ENCODE assay signal across 8 mouse cellular contexts in the genomic region with DNA sequence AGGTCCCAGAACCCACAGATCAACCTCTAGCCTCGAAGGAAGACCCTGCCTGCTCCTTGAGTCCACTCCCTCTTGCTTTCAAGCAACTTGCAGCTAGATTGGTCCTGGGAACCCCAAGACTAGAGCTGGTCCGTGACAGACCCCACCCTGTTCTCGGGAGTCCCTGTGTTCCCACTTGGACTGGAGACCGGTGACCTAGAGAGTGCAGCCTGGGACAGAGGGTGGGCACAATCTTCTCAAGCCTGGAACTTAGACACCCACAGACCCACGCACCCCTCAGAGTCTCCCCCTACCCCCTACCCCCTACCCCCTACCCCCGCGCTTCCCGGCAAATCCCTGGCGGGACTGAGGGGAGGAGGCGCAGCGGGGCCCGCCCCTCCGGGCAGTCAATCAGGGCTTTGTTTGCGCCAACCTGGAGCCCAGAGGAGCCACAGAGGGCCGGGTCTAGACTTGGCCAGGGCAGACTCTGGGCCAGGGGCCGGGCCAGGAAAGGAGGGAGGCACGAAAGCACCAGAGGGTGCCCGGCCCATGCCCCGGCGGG. TPM values are rescaled to one million over a fixed set of nuclear protein-coding genes. Genes with fewer than 3 reads are reported as not detected.
DNase-seq lines count a peak whose midpoint lies in the region; ATAC-seq and TF ChIP-seq lines count a peak whose summit lies in the region.

No protein-coding gene starts in this region.

- no peak for TF ChIP-seq CTCF in cortical plate, adult 2 months (IDR thresholded peaks at IDR 0.05; ENCODE audit: extremely low read depth, insufficient read depth, low read length)
- TF ChIP-seq CTCF in lung, postnatal 0 days (IDR thresholded peaks at IDR 0.05): no peak

- peaks cover 70% of the 10 kb centered on the region for H3K27me3 ChIP-seq in heart, embryonic 12.5 days (replicated peaks)
- peaks cover 9% of the 10 kb centered on the region; the same call in 1 of the 2 replicates for H3K27me3 ChIP-seq in kidney, embryonic 14.5 days (ENCODE audit: control insufficient read depth, insufficient read depth, low read length)
- no peaks in the 10 kb centered on the region for H3K27me3 ChIP-seq in lung, postnatal 0 days (replicated peaks; ENCODE audit: insufficient read depth, low read length)
- no peaks in the 10 kb centered on the region for H3K27me3 ChIP-seq in stomach, embryonic 14.5 days (ENCODE audit: control insufficient read depth, insufficient read depth, low read length)

- H3K4me3 ChIP-seq in cortical plate, adult 2 months (ENCODE audit: insufficient read depth, low read length): peak overlapping the region; percentile 97
- H3K4me3 ChIP-seq in heart, embryonic 12.5 days: peak overlapping the region; percentile 67
- peak overlapping the region; percentile 48 for H3K4me3 ChIP-seq in kidney, embryonic 14.5 days (ENCODE audit: low read length)
- H3K4me3 ChIP-seq in lung, postnatal 0 days (ENCODE audit: low read depth, low read length): peak overlapping the region; percentile 49
- H3K4me3 ChIP-seq in stomach, embryonic 14.5 days (ENCODE audit: low read depth, low read length): peak overlapping the region; percentile 46

- ATAC-seq in heart, embryonic 12.5 days (ENCODE audit: insufficient number of reproducible peaks, low FRiP score): peak; percentile 66
- ATAC-seq in kidney, embryonic 14.5 days (ENCODE audit: low FRiP score, low TSS enrichment): peak; percentile 78
- peak; percentile 72 for ATAC-seq in lung, postnatal 0 days
- ATAC-seq in stomach, embryonic 14.5 days (ENCODE audit: insufficient number of reproducible peaks, insufficient read depth, low FRiP score, low read depth): peak; percentile 70; the same call in 1 of the 2 replicates

- H3K4me2 ChIP-seq in heart, embryonic 12.5 days: peak overlapping the region; percentile 91
- H3K4me2 ChIP-seq in kidney, embryonic 14.5 days (replicated peaks; ENCODE audit: low read depth, low read length): peak overlapping the region; percentile 73
- H3K4me2 ChIP-seq in lung, postnatal 0 days (replicated peaks; ENCODE audit: low read depth, low read length): peak overlapping the region; percentile 75
- peak overlapping the region; percentile 80 for H3K4me2 ChIP-seq in stomach, embryonic 14.5 days (replicated peaks; ENCODE audit: low read depth, low read length)

- H3K27ac ChIP-seq in cortical plate, adult 2 months (ENCODE audit: insufficient read depth, low read length): peak overlapping the region; percentile 78
- peak overlapping the region; percentile 88 for H3K27ac ChIP-seq in heart, embryonic 12.5 days (ENCODE audit: poor library complexity, severe bottlenecking)
- peak overlapping the region; percentile 62; the same call in 1 of the 2 replicates for H3K27ac ChIP-seq in kidney, embryonic 14.5 days (ENCODE audit: low read depth, low read length)
- H3K27ac ChIP-seq in lung, postnatal 0 days (ENCODE audit: low read length): peak overlapping the region; percentile 89
- H3K27ac ChIP-seq in stomach, embryonic 14.5 days (ENCODE audit: low read length): peak overlapping the region; percentile 80

- no peak for TF ChIP-seq EP300 in lung, postnatal 0 days (IDR thresholded peaks at IDR 0.05)

- peak overlapping the region; percentile 71 for H3K9ac ChIP-seq in heart, embryonic 12.5 days
- H3K9ac ChIP-seq in kidney, embryonic 14.5 days (ENCODE audit: low read depth, low read length): peak overlapping the region; percentile 44; the same call in 1 of the 2 replicates
- H3K9ac ChIP-seq in lung, postnatal 0 days (replicated peaks; ENCODE audit: low read depth): no peak overlapping the region
- H3K9ac ChIP-seq in stomach, embryonic 14.5 days (replicated peaks; ENCODE audit: low read depth, low read length): 0 out of 2 replicates have a peak overlapping the region, but pooled peaks have one; percentile 18

- no peaks in the 10 kb centered on the region for H3K36me3 ChIP-seq in heart, embryonic 12.5 days
- H3K36me3 ChIP-seq in kidney, embryonic 14.5 days (ENCODE audit: control insufficient read depth, insufficient read depth, low read length): no peaks in the 10 kb centered on the region
- H3K36me3 ChIP-seq in lung, postnatal 0 days (ENCODE audit: insufficient read depth, low read length): no peaks in the 10 kb centered on the region
- no peaks in the 10 kb centered on the region for H3K36me3 ChIP-seq in stomach, embryonic 14.5 days (ENCODE audit: control insufficient read depth, insufficient read depth, low read length)

- TF ChIP-seq POLR2A in cortical plate, adult 2 months (IDR thresholded peaks at IDR 0.05; ENCODE audit: extremely low read depth, insufficient read depth, low read length): no peak

- no peaks in the 10 kb centered on the region for H3K9me3 ChIP-seq in heart, embryonic 12.5 days (replicated peaks)
- H3K9me3 ChIP-seq in kidney, embryonic 14.5 days (ENCODE audit: control insufficient read depth, low read length): no peaks in the 10 kb centered on the region
- no peaks in the 10 kb centered on the region for H3K9me3 ChIP-seq in lung, postnatal 0 days (ENCODE audit: low read length)
- H3K9me3 ChIP-seq in stomach, embryonic 14.5 days (ENCODE audit: control insufficient read depth, low read depth, low read length): no peaks in the 10 kb centered on the region

- DNase-seq in thymus, postnatal 4 days: peak; percentile 5
- no peak for DNase-seq in thymus, postnatal 0 days (ENCODE audit: low spot score)
- DNase-seq in lung, postnatal 0 days (ENCODE audit: low spot score): peak; percentile 62
- no peak for DNase-seq in c-Kit-positive CD71-positive TER-119-positive erythroid progenitor cells, embryonic 14.5 days (ENCODE audit: low spot score)

- H3K4me1 ChIP-seq in cortical plate, adult 2 months (ENCODE audit: control insufficient read depth, insufficient read depth, low read length): no peaks in the 10 kb centered on the region
- H3K4me1 ChIP-seq in heart, embryonic 12.5 days (replicated peaks): no peaks in the 10 kb centered on the region
- H3K4me1 ChIP-seq in kidney, embryonic 14.5 days (ENCODE audit: control insufficient read depth, insufficient read depth, low read length): no peaks in the 10 kb centered on the region
- H3K4me1 ChIP-seq in lung, postnatal 0 days (ENCODE audit: insufficient read depth, low read depth, low read length): no peaks in the 10 kb centered on the region
- no peaks in the 10 kb centered on the region for H3K4me1 ChIP-seq in stomach, embryonic 14.5 days (ENCODE audit: control insufficient read depth, insufficient read depth, low read length)

- WGBS in heart, embryonic 12.5 days: 7% methylated on average over 20 of the region's 20 CpGs
- whole genome bisulfite sequencing in kidney, embryonic 14.5 days: 32% methylated on average over 18 of the region's 20 CpGs
- 11% methylated on average over 18 of the region's 20 CpGs for WGBS in lung, postnatal 0 days
- WGBS in stomach, embryonic 14.5 days: 22% methylated on average over 16 of the region's 20 CpGs

RNA-seq across cellular contexts. Expression of a gene that starts 0.6 kb away (rescaled TPM):
- 1.1 and 1.5 TPM in 2 replicates for polyA plus RNA-seq in thymus, postnatal 0 days (2015; fragmentation: Nextera tagmentation; extraction: Ambion mirVana)
- polyA plus RNA-seq in cortical plate, adult 2 months (2012; rRNA removed): 26.3 and 27.5 TPM in 2 replicates
- 13.5 and 13.7 TPM in 2 replicates for polyA plus RNA-seq in heart, embryonic 12.5 days (2016; fragmentation: Nextera tagmentation; extraction: Ambion mirVana)
- 8.8 and 13.1 TPM in 2 replicates for polyA plus RNA-seq in kidney, embryonic 14.5 days (2014; fragmentation: Nextera tagmentation; extraction: Ambion mirVana)
- 20.4 and 21.4 TPM in 2 replicates for polyA plus RNA-seq in lung, postnatal 0 days (2015; fragmentation: Nextera tagmentation; extraction: Ambion mirVana)
- polyA plus RNA-seq in stomach, embryonic 14.5 days (2014; fragmentation: Nextera tagmentation; extraction: Ambion mirVana): 10.0 and 10.2 TPM in 2 replicates

Comparison
In these comparisons a context has a peak if more than half of its experiments do, and no peak if none do; other contexts are left out.
1. DNase-seq: peak in thymus, postnatal 4 days (single experiment) and lung, postnatal 0 days (single experiment); none in thymus, postnatal 0 days (single experiment) and c-Kit-positive CD71-positive TER-119-positive erythroid progenitor cells, embryonic 14.5 days (single experiment).
2. H3K4me3 ChIP-seq: peak in every context shown above with its lines; median percentile 97 in cortical plate, adult 2 months; 67 in heart, embryonic 12.5 days; 49 in lung, postnatal 0 days; 48 in kidney, embryonic 14.5 days; 46 in stomach, embryonic 14.5 days.
3. Peak in every context shown above with its lines, with median percentiles within 50 percentile points of each other: H3K27ac ChIP-seq, ATAC-seq and H3K4me2 ChIP-seq.